Comparison of ENCODE assay signal across 16 mouse cellular contexts in the genomic region with DNA sequence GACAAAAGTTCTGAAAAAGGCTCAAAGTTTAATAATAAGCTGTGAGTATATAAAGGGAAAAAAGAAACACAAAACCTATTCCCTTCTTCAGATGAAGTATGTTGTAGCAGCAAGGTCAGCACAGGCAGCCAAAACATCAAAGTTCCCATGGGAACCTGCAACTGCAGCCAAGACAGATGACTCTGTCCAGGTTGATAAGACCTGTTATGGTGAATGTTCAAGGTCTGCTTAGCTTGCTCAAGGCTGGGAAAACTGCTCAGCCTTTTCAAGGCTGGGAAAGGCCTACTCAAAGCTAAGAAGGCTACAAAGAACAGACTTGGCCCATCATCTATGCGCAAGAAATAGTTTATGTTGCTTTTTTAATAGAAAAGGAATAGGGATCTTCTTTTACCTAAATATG.
"Had no signal": no experiment of that assay in that cellular context is flagged by ENCODE, and none has a peak within 500 bp of the region (broad histone marks: within the 10 kb centered on the region; RNA-seq: fewer than 3 reads in every experiment).

No protein-coding gene starts in this region.

- H3K4me1 ChIP-seq: kidney, embryonic 15.5 days; liver, embryonic 13.5 days; neural tube, embryonic 12.5 days; neural tube, embryonic 15.5 days had no signal

- H3K36me3 ChIP-seq: kidney, embryonic 15.5 days; liver, embryonic 13.5 days; neural tube, embryonic 12.5 days; neural tube, embryonic 15.5 days had no signal

- H3K27me3 ChIP-seq: kidney, embryonic 15.5 days; liver, embryonic 13.5 days; neural tube, embryonic 12.5 days; neural tube, embryonic 15.5 days had no signal

- H3K27ac ChIP-seq: kidney, embryonic 15.5 days; left cerebral cortex, adult 2 months; liver, embryonic 13.5 days; neural tube, embryonic 12.5 days; neural tube, embryonic 15.5 days had no signal

- H3K4me3 ChIP-seq: kidney, embryonic 15.5 days; left cerebral cortex, adult 2 months; liver, embryonic 13.5 days; neural tube, embryonic 12.5 days; neural tube, embryonic 15.5 days had no signal

- H3K9ac ChIP-seq: kidney, embryonic 15.5 days; liver, embryonic 13.5 days; neural tube, embryonic 12.5 days; neural tube, embryonic 15.5 days had no signal

- H3K4me2 ChIP-seq: kidney, embryonic 15.5 days; liver, embryonic 13.5 days; midbrain, embryonic 11.5 days; neural tube, embryonic 12.5 days; neural tube, embryonic 15.5 days had no signal

- H3K9me3 ChIP-seq: kidney, embryonic 15.5 days; liver, embryonic 13.5 days; neural tube, embryonic 12.5 days; neural tube, embryonic 15.5 days had no signal

- DNase-seq: kidney, adult 8-10 months; kidney, postnatal 10 days; kidney, postnatal 36 days; layer of hippocampus, postnatal 36 days; liver, embryonic 13.5 days; lung, adult 2 months; lung, postnatal 14 days; lung, postnatal 4 days; midbrain, embryonic 14.5 days; retina, postnatal 1 day; thymus, postnatal 25 days had no signal
